Mouse (Mus musculus): Measurements from ENCODE around the gene D5Ertd579e. TPM values are rescaled to one million over a fixed set of nuclear protein-coding genes. Genes with fewer than 3 reads are reported as not detected.

Gene D5Ertd579e
- polyA plus RNA-seq, 1 experiment from 2014 or later = 33.2 TPM

GRCm38 (mm10) chr5:36570098-36570497 is 125.7 kb downstream of the D5Ertd579e start:
- no peaks in the 10 kb centered on the region for H3K27me3 ChIP-seq (ENCODE audit: control insufficient read depth, insufficient read depth, low read length)
- peaks cover 18 to 29% of the 10 kb centered on the region in 2 experiments for H3K4me1 ChIP-seq (ENCODE audit: control insufficient read depth in 2 of 2, insufficient read depth in 2 of 2, low read length in 2 of 2)
- no peak overlapping the region for H3K9ac ChIP-seq (ENCODE audit: low read length)
- H3K4me2 ChIP-seq (ENCODE audit: low read length) = no peak overlapping the region
- ATAC-seq (ENCODE audit: insufficient number of reproducible peaks, insufficient read depth, low FRiP score, low read depth) = no peak
- H3K27ac ChIP-seq (replicated peaks in 1 of 2; ENCODE audit: control insufficient read depth in 1 of 2, insufficient read depth in 1 of 2, low read depth in 2 of 2, low read length in 2 of 2) = no peak overlapping the region
- WGBS = 88% methylated on average over 7 of the region's 7 CpGs
- no peak overlapping the region for H3K4me3 ChIP-seq (ENCODE audit: control insufficient read depth in 1 of 2, insufficient read depth in 1 of 2, low read depth in 1 of 2, low read length in 2 of 2)
- no peaks in the 10 kb centered on the region for H3K9me3 ChIP-seq (ENCODE audit: control insufficient read depth, low read length)
- peaks cover 20% of the 10 kb centered on the region for H3K36me3 ChIP-seq (ENCODE audit: control insufficient read depth, insufficient read depth, low read length)

- no peaks in the 10 kb centered on the region for H3K27me3 ChIP-seq (ENCODE audit: control insufficient read depth, insufficient read depth, low read length)
- peaks cover 20% of the 10 kb centered on the region for H3K36me3 ChIP-seq (ENCODE audit: control insufficient read depth, insufficient read depth, low read length)
- H3K4me1 ChIP-seq (ENCODE audit: control insufficient read depth in 2 of 2, insufficient read depth in 2 of 2, low read length in 2 of 2) = peaks cover 6 to 14% of the 10 kb centered on the region in 2 experiments
- no peak for ATAC-seq (ENCODE audit: insufficient number of reproducible peaks, insufficient read depth, low FRiP score, low read depth)
- no peak overlapping the region for H3K4me2 ChIP-seq (ENCODE audit: low read length)
- 67% methylated on average over 4 of the region's 4 CpGs for WGBS
- H3K4me3 ChIP-seq (ENCODE audit: control insufficient read depth in 1 of 2, insufficient read depth in 1 of 2, low read depth in 1 of 2, low read length in 2 of 2) = no peak overlapping the region
- H3K9ac ChIP-seq (ENCODE audit: low read length) = no peak overlapping the region
- no peaks in the 10 kb centered on the region for H3K9me3 ChIP-seq (ENCODE audit: control insufficient read depth, low read length)
- H3K27ac ChIP-seq (replicated peaks in 1 of 2; ENCODE audit: control insufficient read depth in 1 of 2, insufficient read depth in 1 of 2, low read depth in 2 of 2, low read length in 2 of 2) = no peak overlapping the region
These were observed 127.7 kb downstream of the D5Ertd579e start for GRCm38 (mm10) chr5:36568118-36568517.

GRCm38 (mm10) chr5:36567627-36568026 is 128.2 kb downstream of the D5Ertd579e start:
- Histone ChIP-seq H3K4me1 (ENCODE audit: control insufficient read depth in 2 of 2, insufficient read depth in 2 of 2, low read length in 2 of 2) (peaks cover 9 to 12% of the 10 kb centered on the region in 2 experiments), H3K4me2 (ENCODE audit: low read length) (no peak overlapping the region), H3K36me3 (ENCODE audit: control insufficient read depth, insufficient read depth, low read length) (peaks cover 20% of the 10 kb centered on the region), H3K4me3 (ENCODE audit: control insufficient read depth in 1 of 2, insufficient read depth in 1 of 2, low read depth in 1 of 2, low read length in 2 of 2) (no peak overlapping the region), H3K9ac (ENCODE audit: low read length) (no peak overlapping the region), H3K27ac (replicated peaks in 1 of 2; ENCODE audit: control insufficient read depth in 1 of 2, insufficient read depth in 1 of 2, low read depth in 2 of 2, low read length in 2 of 2) (no peak overlapping the region), H3K27me3 (ENCODE audit: control insufficient read depth, insufficient read depth, low read length) (no peaks in the 10 kb centered on the region), H3K9me3 (ENCODE audit: control insufficient read depth, low read length) (no peaks in the 10 kb centered on the region)
- WGBS = 35% methylated on average over 2 of the region's 2 CpGs
- ATAC-seq (ENCODE audit: insufficient number of reproducible peaks, insufficient read depth, low FRiP score, low read depth) = no peak

GRCm38 (mm10) chr5:36564530-36564929 is 131.3 kb downstream of the D5Ertd579e start:
- H3K4me1 ChIP-seq (ENCODE audit: control insufficient read depth in 2 of 2, insufficient read depth in 2 of 2, low read length in 2 of 2) = peaks cover 15 to 36% of the 10 kb centered on the region in 2 experiments
- no peak overlapping the region for H3K4me3 ChIP-seq (ENCODE audit: control insufficient read depth in 1 of 2, insufficient read depth in 1 of 2, low read depth in 1 of 2, low read length in 2 of 2)
- H3K4me2 ChIP-seq (ENCODE audit: low read length) = no peak overlapping the region
- H3K9ac ChIP-seq (ENCODE audit: low read length) = no peak overlapping the region
- H3K9me3 ChIP-seq (ENCODE audit: control insufficient read depth, low read length) = no peaks in the 10 kb centered on the region
- 67% methylated on average over 9 of the region's 9 CpGs for WGBS
- H3K27me3 ChIP-seq (ENCODE audit: control insufficient read depth, insufficient read depth, low read length) = no peaks in the 10 kb centered on the region
- H3K36me3 ChIP-seq (ENCODE audit: control insufficient read depth, insufficient read depth, low read length) = no peaks in the 10 kb centered on the region
- ATAC-seq (ENCODE audit: insufficient number of reproducible peaks, insufficient read depth, low FRiP score, low read depth) = no peak
- H3K27ac ChIP-seq (replicated peaks in 1 of 2; ENCODE audit: control insufficient read depth in 1 of 2, insufficient read depth in 1 of 2, low read depth in 2 of 2, low read length in 2 of 2) = no peak overlapping the region

- no peak overlapping the region for H3K4me3 ChIP-seq (ENCODE audit: control insufficient read depth in 1 of 2, insufficient read depth in 1 of 2, low read depth in 1 of 2, low read length in 2 of 2)
- no peaks in the 10 kb centered on the region for H3K36me3 ChIP-seq (ENCODE audit: control insufficient read depth, insufficient read depth, low read length)
- no peak overlapping the region for H3K27ac ChIP-seq (replicated peaks in 1 of 2; ENCODE audit: control insufficient read depth in 1 of 2, insufficient read depth in 1 of 2, low read depth in 2 of 2, low read length in 2 of 2)
- peaks cover 15 to 36% of the 10 kb centered on the region in 2 experiments for H3K4me1 ChIP-seq (ENCODE audit: control insufficient read depth in 2 of 2, insufficient read depth in 2 of 2, low read length in 2 of 2)
- WGBS = 90% methylated on average over 6 of the region's 6 CpGs
- no peak overlapping the region for H3K4me2 ChIP-seq (ENCODE audit: low read length)
- H3K9ac ChIP-seq (ENCODE audit: low read length) = no peak overlapping the region
- no peak for ATAC-seq (ENCODE audit: insufficient number of reproducible peaks, insufficient read depth, low FRiP score, low read depth)
- H3K27me3 ChIP-seq (ENCODE audit: control insufficient read depth, insufficient read depth, low read length) = no peaks in the 10 kb centered on the region
- no peaks in the 10 kb centered on the region for H3K9me3 ChIP-seq (ENCODE audit: control insufficient read depth, low read length)
These were observed 132.1 kb downstream of the D5Ertd579e start for GRCm38 (mm10) chr5:36563741-36564140.

GRCm38 (mm10) chr5:36562791-36563445 is 132.9 kb downstream of the D5Ertd579e start:
- WGBS = 76% methylated on average over 10 of the region's 10 CpGs
- H3K27ac ChIP-seq (replicated peaks in 1 of 2; ENCODE audit: control insufficient read depth in 1 of 2, insufficient read depth in 1 of 2, low read depth in 2 of 2, low read length in 2 of 2) = no peak overlapping the region; a peak in 1 of 4 replicates
- H3K27me3 ChIP-seq (ENCODE audit: control insufficient read depth, insufficient read depth, low read length) = no peaks in the 10 kb centered on the region
- no peaks in the 10 kb centered on the region for H3K36me3 ChIP-seq (ENCODE audit: control insufficient read depth, insufficient read depth, low read length)
- H3K4me3 ChIP-seq (ENCODE audit: control insufficient read depth in 1 of 2, insufficient read depth in 1 of 2, low read depth in 1 of 2, low read length in 2 of 2) = no peak overlapping the region
- H3K9ac ChIP-seq (ENCODE audit: low read length) = no peak overlapping the region
- no peaks in the 10 kb centered on the region for H3K9me3 ChIP-seq (ENCODE audit: control insufficient read depth, low read length)
- no peak overlapping the region for H3K4me2 ChIP-seq (ENCODE audit: low read length)
- H3K4me1 ChIP-seq (ENCODE audit: control insufficient read depth in 2 of 2, insufficient read depth in 2 of 2, low read length in 2 of 2) = peaks cover 15 to 36% of the 10 kb centered on the region in 2 experiments
- no peak for ATAC-seq (ENCODE audit: insufficient number of reproducible peaks, insufficient read depth, low FRiP score, low read depth)

GRCm38 (mm10) chr5:36561509-36561908 is 134.3 kb downstream of the D5Ertd579e start:
- Histone ChIP-seq H3K4me2 (ENCODE audit: low read length) (no peak overlapping the region), H3K36me3 (ENCODE audit: control insufficient read depth, insufficient read depth, low read length) (no peaks in the 10 kb centered on the region), H3K4me1 (ENCODE audit: control insufficient read depth in 2 of 2, insufficient read depth in 2 of 2, low read length in 2 of 2) (peaks cover 17 to 31% of the 10 kb centered on the region in 2 experiments), H3K9ac (ENCODE audit: low read length) (no peak overlapping the region), H3K27ac (replicated peaks in 1 of 2; ENCODE audit: control insufficient read depth in 1 of 2, insufficient read depth in 1 of 2, low read depth in 2 of 2, low read length in 2 of 2) (no peak overlapping the region), H3K27me3 (ENCODE audit: control insufficient read depth, insufficient read depth, low read length) (no peaks in the 10 kb centered on the region), H3K4me3 (ENCODE audit: control insufficient read depth in 1 of 2, insufficient read depth in 1 of 2, low read depth in 1 of 2, low read length in 2 of 2) (no peak overlapping the region), H3K9me3 (ENCODE audit: control insufficient read depth, low read length) (no peaks in the 10 kb centered on the region)
- 87% methylated on average over 4 of the region's 4 CpGs for WGBS
- no peak for ATAC-seq (ENCODE audit: insufficient number of reproducible peaks, insufficient read depth, low FRiP score, low read depth)

- Histone ChIP-seq H3K27ac (replicated peaks in 1 of 2; ENCODE audit: control insufficient read depth in 1 of 2, insufficient read depth in 1 of 2, low read depth in 2 of 2, low read length in 2 of 2) (no peak overlapping the region), H3K9me3 (ENCODE audit: control insufficient read depth, low read length) (no peaks in the 10 kb centered on the region), H3K27me3 (ENCODE audit: control insufficient read depth, insufficient read depth, low read length) (no peaks in the 10 kb centered on the region), H3K36me3 (ENCODE audit: control insufficient read depth, insufficient read depth, low read length) (no peaks in the 10 kb centered on the region), H3K4me3 (ENCODE audit: control insufficient read depth in 1 of 2, insufficient read depth in 1 of 2, low read depth in 1 of 2, low read length in 2 of 2) (no peak overlapping the region), H3K9ac (ENCODE audit: low read length) (no peak overlapping the region), H3K4me1 (ENCODE audit: control insufficient read depth in 2 of 2, insufficient read depth in 2 of 2, low read length in 2 of 2) (peaks cover 17 to 31% of the 10 kb centered on the region in 2 experiments), H3K4me2 (ENCODE audit: low read length) (no peak overlapping the region)
- WGBS = 88% methylated on average over 4 of the region's 4 CpGs
- no peak for ATAC-seq (ENCODE audit: insufficient number of reproducible peaks, insufficient read depth, low FRiP score, low read depth)
These were observed 135.3 kb downstream of the D5Ertd579e start for GRCm38 (mm10) chr5:36560490-36560889.
